Mouse (Mus musculus) small intestine, adult 2 months (tissue): ENCODE measurements around the gene Sox4. TPM values are rescaled to one million over a fixed set of nuclear protein-coding genes. Genes with fewer than 3 reads are reported as not detected.

Source experiments
- H3K27ac ChIP-seq: fragments of 200-500 bp; 2 replicates; pipeline ENCODE4 v1.5.1; 2012; ENCODE audit warnings: low read depth, low read length, control low read depth, inconsistent platforms; ENCODE audit not compliant: insufficient read depth
- H3K27me3 ChIP-seq: fragments of 200-500 bp; 2 replicates; pipeline ENCODE4 v1.6.1; 2012; ENCODE audit warnings: mild to moderate bottlenecking, moderate library complexity, low read length, inconsistent platforms; ENCODE audit not compliant: control insufficient read depth, insufficient read depth
- H3K36me3 ChIP-seq: fragments of 200-500 bp; 2 replicates; pipeline ENCODE4 v1.6.1; 2012; ENCODE audit warnings: mild to moderate bottlenecking, low read length, control low read depth, inconsistent platforms; ENCODE audit not compliant: control insufficient read depth, insufficient read depth
- H3K4me1 ChIP-seq: fragments of 200-500 bp; 2 replicates; pipeline ENCODE4 v1.6.1; 2012; ENCODE audit warnings: low read length, inconsistent platforms, mixed read lengths; ENCODE audit not compliant: control insufficient read depth, insufficient read depth, insufficient read length
- H3K4me3 ChIP-seq: fragments of 200-500 bp; 2 replicates; pipeline ENCODE4 v1.5.1; 2012; ENCODE audit warnings: low read depth, mild to moderate bottlenecking, control low read depth, inconsistent platforms, low read length, moderate library complexity
- CTCF ChIP-seq: fragments of 200-500 bp; IDR thresholded peaks from 2 replicates; pipeline ENCODE4 v1.5.1; 2012; ENCODE audit warnings: low read depth, mild to moderate bottlenecking, control low read depth, inconsistent platforms, low read length, moderate library complexity, mixed read lengths; ENCODE audit not compliant: insufficient replicate concordance, insufficient read length; ENCODE audit errors: extremely low read depth
- POLR2A ChIP-seq: fragments of 200-500 bp; IDR thresholded peaks from 2 replicates; pipeline ENCODE4 v1.6.1; 2012; ENCODE audit warnings: low read depth, mild to moderate bottlenecking, control low read depth, inconsistent platforms, low read length, moderate library complexity
- WGBS: fragments of 180-500 bp; shearing (Covaris S2); methylation state at CpG from one replicate; pipeline ENCODE4 v1.1.7; 2018; 5-methylcytosine and 5-hydroxymethylcytosine counted together
- polyA plus RNA-seq: library from polyadenylated mRNA; depleted of rRNA; stranded (reverse); fragments of >200 nt; gene quantifications from 2 replicates; pipeline ENCODE4 v1.2.3, GENCODE M21; 2012; rRNA removed

The Sox4 gene
- 9.6 and 20.5 TPM in 2 replicates for polyA plus RNA-seq

DNA sequence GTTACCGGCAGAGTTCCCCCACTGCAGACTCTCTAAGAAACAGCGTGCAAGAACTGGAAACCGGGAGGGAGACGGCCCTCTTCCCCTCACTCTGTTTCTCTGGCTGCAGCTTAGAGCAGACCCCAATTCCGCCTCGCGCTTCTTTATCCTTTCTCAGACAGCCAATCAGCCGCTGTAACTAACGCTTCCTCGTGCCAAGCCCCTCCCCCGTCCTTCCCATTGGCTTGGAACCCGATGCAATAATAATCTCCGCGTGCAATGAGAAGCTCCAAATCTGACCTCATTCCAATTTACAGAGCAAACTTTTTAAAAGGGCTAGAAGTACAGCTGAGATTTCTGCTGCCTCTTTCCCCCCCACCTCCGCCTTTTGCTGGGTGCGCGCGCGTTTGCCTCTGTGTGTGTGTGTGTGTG is at the start of gene Sox4:
Gene Sox4, minus strand, starts transcription at position 133 of the 411 bp plus-strand sequence.
- WGBS = 0% methylated on average over 19 of the region's 19 CpGs
- Histone ChIP-seq H3K4me1 (peaks cover 7% of the 10 kb centered on the region), H3K36me3 (no peaks in the 10 kb centered on the region; the same call in 1 of the 2 replicates), H3K27ac (peak within 1 kb of the TSS; percentile 66), H3K27me3 (peaks cover 3% of the 10 kb centered on the region; the same call in 1 of the 2 replicates), H3K4me3 (peak within 1 kb of the TSS; percentile 90)
- TF ChIP-seq POLR2A = peak; percentile 95
- no peak for TF ChIP-seq CTCF

DNA sequence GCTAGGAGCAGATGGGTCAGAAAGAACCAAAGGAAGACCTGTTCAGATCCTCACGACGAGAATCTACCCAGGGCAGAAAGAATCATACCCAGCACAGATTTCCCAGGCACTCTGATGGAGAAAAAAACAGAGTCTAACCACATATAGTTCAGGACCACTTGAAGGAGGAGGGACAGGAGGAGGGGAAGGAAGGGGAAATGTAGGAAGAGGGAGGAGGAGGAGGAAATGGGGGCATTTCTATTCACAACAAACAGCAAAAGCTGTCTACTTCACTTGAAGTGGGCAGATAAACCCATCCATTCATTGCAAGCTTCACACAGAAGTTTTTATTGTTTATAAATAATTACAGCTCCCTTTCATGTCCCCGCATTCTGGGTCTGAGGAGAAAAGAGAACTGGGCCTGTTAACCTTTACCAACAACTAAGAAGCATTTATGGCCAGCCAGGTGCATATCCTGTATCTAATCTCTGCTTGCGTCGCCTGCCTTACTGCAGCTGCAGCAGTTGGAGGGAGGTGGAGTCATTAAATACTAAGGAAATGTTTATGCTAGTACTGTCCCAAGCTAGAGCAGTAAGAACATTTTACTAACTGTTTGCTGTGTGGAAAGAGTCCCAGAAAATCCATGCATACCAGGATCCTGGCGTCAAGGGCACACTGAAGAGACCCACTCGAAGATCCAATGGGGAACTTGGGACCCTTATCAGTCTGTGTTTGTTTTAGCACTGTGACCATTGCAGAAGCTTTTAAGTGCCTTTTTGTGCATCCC is 38.6 kb upstream of the Sox4 start:
- Histone ChIP-seq H3K27ac (peak overlapping the region; percentile 75), H3K4me1 (peaks cover 9% of the 10 kb centered on the region; the same call in 1 of the 2 replicates), H3K27me3 (no peaks in the 10 kb centered on the region), H3K4me3 (peak overlapping the region; percentile 25; the same call in 1 of the 2 replicates), H3K36me3 (no peaks in the 10 kb centered on the region)
- 20% methylated on average over 7 of the region's 7 CpGs for WGBS
- TF ChIP-seq POLR2A = no peak
- no peak for TF ChIP-seq CTCF

DNA sequence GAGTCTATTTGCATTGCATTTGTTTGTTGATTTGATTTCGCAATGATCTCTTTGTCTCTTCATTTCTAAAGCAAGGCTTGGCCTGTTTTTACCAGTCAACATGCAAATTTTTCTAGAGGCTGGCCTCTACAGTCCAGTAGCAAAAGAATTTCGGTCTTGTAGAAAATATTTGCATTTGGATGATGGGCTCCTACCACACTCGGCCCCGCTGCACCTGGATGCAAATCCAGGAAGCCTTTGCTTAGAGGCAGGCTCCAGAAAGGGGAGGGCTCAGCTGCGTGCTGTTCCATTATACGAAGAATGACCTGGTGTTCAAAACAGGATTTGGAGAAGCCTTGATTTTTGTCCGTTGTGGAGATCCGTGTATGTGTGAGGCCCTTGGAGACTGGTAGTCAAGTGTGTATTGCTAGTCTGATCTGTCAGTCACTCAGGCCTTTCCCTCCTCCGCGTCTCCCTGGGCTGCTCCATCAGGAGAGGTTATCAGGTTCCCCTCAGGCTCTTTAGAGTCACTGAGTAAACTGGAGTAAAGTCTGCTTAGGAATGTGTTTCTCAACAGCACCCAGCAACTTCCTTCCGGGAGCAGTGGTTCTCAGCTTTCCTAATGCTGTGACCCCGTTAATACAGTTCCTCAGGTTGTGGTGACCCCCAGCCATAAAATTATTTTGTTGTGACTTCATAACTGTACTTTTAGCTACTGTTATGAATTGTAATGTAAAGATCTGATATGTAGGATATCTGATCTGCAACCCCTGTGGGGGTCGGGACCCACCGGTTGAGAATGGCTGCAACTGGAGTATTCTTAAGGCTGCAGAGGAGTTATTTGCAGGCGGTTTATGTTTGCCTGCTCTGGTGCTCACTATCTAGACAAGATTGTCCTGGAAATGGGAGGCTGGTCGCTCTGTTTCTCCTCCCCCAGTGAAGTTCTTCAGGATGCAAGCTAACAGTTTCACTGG is 35.5 kb upstream of the Sox4 start:
- TF ChIP-seq POLR2A (no peak), CTCF (no peak)
- no peaks in the 10 kb centered on the region for H3K27me3 ChIP-seq
- H3K4me3 ChIP-seq = no peak overlapping the region
- peaks cover 9% of the 10 kb centered on the region; the same call in 1 of the 2 replicates for H3K4me1 ChIP-seq
- 20% methylated on average over 16 of the region's 16 CpGs for WGBS
- no peaks in the 10 kb centered on the region for H3K36me3 ChIP-seq
- peak overlapping the region; percentile 37; the same call in 1 of the 2 replicates for H3K27ac ChIP-seq

DNA sequence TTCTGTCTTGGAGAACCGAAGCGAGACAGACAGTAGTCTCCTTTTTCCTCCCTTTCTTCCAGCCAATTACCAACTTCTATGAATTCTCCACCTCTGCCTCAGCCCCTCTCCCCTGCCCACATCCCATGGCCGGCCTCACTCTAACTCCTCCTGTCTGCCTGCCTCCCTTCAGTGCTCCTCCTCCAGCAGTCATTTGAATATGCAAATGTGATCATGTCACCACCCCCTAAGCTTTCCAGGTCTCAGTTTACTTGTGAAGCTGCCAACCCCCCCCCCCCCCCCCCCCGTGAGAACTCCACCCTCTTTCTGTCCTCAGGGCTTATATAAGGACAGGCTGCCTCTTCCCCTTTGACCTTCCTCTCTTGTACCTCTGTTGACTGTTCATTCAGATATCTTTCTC is 27.2 kb upstream of the Sox4 start:
- WGBS = 78% methylated on average over 4 of the region's 4 CpGs
- H3K27me3 ChIP-seq = no peaks in the 10 kb centered on the region
- no peak overlapping the region for H3K4me3 ChIP-seq
- H3K36me3 ChIP-seq = no peaks in the 10 kb centered on the region
- H3K27ac ChIP-seq = no peak overlapping the region
- H3K4me1 ChIP-seq = no peaks in the 10 kb centered on the region
- no peak for TF ChIP-seq POLR2A
- no peak for TF ChIP-seq CTCF

- no peaks in the 10 kb centered on the region for H3K27me3 ChIP-seq
- no peaks in the 10 kb centered on the region for H3K36me3 ChIP-seq
- H3K4me1 ChIP-seq = no peaks in the 10 kb centered on the region
- 89% methylated on average over 4 of the region's 4 CpGs for WGBS
- TF ChIP-seq POLR2A (no peak), CTCF (no peak)
- no peak overlapping the region for H3K4me3 ChIP-seq
- H3K27ac ChIP-seq = no peak overlapping the region
Measured at GRCm38 (mm10) chr13:28975011-28975410, 21.5 kb upstream of the Sox4 start.

GRCm38 (mm10) chr13:28974597-28974996 is 21.1 kb upstream of the Sox4 start:
- H3K4me1 ChIP-seq = no peaks in the 10 kb centered on the region
- WGBS = 49% methylated on average over 5 of the region's 5 CpGs
- H3K4me3 ChIP-seq = no peak overlapping the region
- no peak overlapping the region for H3K27ac ChIP-seq
- TF ChIP-seq CTCF = no peak
- TF ChIP-seq POLR2A = no peak
- H3K27me3 ChIP-seq = no peaks in the 10 kb centered on the region
- no peaks in the 10 kb centered on the region for H3K36me3 ChIP-seq

- no peaks in the 10 kb centered on the region for H3K27me3 ChIP-seq
- H3K4me3 ChIP-seq = no peak overlapping the region
- WGBS = 98% methylated on average over 8 of the region's 8 CpGs
- H3K4me1 ChIP-seq = peaks cover 7% of the 10 kb centered on the region
- TF ChIP-seq CTCF (no peak), POLR2A (no peak)
- no peaks in the 10 kb centered on the region for H3K36me3 ChIP-seq
- no peak overlapping the region for H3K27ac ChIP-seq
Measured at GRCm38 (mm10) chr13:28960916-28961315, 7.4 kb upstream of the Sox4 start.
